Mouse (Mus musculus) adrenal gland, postnatal 10 days (tissue): ENCODE data around the gene Mier2. TPM values are rescaled to one million over a fixed set of nuclear protein-coding genes. Genes with fewer than 3 reads are reported as not detected.

Experiments used
- DNase-seq: peaks from one replicate; pipeline ENCODE4 v3.0.0; 2021; ENCODE audit warnings: mixed read lengths
- total RNA-seq, 2 experiments: library from RNA; stranded (reverse); gene quantifications; 2 replicates each; pipeline ENCODE4 v1.2.3; 2021

Gene Mier2
- total RNA-seq, 2 experiments from 2014 or later, result 27.3 to 31.8 TPM

DNA sequence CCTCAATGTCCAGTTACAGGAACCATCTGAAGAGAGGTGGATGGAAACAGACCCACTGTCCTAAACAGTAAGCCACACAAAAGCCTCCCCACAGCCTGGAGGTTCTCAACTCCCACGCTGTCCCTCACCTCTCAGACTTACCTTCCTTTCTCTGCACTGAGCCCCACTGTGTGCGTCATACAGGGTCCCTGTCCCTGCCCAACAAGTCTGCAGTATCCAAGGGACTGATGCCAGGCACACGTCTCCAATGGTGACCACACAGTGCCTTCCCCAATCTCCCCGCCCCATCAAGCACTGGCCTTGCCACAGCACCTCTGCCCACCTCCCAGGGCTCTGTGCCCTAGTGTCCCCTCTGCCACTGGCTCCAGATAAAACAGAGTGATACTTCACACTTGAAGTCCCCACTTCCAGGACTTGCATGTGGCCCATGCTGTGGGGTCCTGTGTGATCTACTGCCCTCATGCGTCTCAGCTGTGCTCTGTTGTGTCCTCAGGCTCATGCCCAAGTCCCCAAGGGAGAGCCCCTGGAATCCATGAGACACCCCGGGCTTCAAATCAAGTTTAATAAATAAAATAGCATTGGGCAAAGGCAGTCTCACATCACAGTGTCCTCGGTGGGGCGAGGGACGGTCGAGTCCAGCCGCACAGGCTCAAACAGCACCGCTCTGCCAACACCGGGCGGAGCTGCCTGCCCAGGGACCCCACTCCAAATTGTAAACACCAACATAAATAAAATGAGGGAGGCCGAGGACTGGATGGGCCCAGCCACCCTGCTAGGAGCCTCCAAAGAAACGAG, 15.1 kb downstream of the Mier2 start:
- no peak for DNase-seq

DNA sequence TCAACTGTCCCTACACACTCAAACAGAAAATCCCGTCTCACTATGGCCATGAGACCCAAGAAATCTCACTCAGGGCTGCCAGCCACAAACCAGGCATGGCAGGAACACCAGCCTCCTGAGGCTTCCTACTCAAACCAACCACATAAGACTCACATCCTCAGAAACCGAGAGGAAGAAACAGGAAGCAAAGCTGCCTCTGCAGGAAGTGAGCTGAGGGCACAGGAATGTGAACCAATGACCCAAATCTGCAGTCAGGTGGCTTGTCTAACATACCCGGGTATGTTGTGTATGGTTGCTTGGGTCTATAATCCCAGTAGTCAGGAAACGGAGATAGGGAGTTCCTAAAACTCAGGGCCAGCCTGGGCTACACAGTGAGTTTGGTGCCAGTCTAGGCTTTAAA, 16.1 kb downstream of the Mier2 start:
- no peak for DNase-seq

DNA sequence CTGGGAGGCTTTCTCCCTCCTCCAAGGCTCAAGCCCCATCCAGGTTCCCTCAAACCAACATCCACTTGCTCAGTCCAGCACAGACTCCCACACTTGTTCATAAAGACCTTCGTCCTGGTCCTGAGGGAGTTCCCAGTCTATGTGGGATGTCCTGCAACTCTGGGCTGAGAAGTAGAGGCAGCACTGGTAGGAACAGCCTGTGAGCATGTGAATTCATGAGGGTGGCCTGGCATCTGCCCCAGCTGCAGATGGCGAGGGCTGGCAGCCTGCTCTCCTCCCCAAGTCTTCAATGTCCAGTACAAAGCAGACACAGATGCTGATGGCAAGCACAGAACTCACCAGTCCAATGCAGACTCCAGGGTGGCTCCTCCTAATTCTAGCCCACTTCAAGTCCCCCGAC, 16.7 kb downstream of the Mier2 start:
- no peak for DNase-seq

DNA sequence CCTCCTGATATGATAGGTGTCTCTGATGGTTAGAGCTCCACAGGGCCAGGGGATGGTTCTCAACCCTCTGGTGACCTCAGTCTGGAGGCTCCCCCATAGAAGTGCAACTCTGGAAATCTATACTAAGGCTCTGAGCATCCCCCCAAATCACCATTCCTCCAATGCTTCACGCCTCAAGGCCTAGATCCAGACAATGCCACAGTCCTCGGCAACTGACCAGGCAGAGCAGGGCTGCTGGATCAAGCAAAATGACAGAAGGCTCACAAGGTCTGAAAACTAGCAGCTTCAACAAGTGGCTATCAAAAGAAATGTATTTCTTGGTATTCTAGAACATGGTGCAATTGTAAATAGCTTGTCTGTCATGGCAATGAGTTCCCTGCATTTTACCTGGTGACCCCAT, 17.2 kb downstream of the Mier2 start:
- DNase-seq, result no peak

DNA sequence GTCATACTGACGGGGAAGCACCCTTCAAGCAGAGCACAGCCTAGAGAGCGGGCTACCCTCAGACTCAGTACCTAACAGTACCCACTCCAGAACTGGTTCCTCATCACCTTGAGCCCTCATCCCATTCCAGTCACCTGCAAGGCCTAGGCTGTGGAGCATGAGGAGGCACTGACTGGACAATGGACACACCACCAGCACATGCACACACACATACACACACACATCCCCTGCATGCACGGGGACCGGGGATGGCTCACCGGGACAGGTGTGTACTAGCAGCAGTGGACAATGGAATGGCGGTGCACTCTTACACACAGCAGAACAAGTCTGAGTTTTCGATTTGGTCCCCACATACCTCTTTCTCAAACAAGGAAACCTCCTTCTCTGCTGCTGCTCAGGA, 17.7 kb downstream of the Mier2 start:
- no peak for DNase-seq

DNA sequence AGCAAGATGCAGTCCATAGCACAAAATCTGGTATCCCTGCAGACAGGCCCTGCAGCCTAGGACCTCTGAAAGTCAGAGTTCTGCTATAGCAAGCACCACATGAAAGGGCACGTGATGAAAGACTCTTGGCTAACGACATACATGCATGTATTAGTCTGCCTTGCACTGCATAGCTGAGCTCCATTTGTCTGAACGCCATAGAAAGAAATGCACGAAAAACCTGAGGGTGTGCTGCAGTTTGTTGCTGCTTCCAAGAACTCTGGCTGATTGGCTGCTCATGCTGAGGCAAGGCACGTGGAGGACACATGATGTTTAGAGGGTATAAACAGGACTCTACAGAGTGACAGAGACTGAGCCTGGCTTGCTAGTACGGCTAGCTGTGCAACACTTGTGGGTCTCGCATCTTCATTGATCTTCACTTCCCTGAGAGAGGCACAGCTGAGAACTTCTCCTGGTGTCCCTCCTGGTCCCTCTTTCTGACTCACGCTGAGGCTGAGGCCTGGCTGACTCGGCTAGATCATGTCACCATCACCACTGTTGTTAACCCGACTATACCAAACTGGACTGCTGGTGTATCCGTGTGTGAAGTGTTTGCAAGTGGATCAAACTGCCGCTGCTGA, 18.4 kb downstream of the Mier2 start:
- no peak for DNase-seq

DNA sequence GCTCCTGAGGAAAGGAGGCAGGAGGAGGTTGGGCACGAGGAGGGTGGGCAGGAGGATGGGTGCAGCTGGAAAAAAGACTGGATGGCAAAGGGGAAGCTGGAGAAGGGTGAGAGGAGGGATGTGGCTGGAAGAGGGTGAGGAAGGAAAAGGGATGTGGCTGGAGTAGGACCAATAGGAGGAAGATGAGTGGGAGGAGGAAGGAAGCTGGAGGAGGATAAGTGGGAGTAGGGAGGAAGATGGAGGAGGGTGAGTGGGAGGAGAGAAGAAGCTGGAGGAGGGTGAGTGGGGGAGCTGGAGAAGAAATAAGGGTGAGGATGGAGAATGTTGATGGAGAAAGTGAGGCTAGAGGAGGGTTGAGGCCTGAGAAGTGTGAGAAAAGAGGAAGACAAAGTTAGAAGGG, 19.6 kb downstream of the Mier2 start:
- DNase-seq, result no peak

DNA sequence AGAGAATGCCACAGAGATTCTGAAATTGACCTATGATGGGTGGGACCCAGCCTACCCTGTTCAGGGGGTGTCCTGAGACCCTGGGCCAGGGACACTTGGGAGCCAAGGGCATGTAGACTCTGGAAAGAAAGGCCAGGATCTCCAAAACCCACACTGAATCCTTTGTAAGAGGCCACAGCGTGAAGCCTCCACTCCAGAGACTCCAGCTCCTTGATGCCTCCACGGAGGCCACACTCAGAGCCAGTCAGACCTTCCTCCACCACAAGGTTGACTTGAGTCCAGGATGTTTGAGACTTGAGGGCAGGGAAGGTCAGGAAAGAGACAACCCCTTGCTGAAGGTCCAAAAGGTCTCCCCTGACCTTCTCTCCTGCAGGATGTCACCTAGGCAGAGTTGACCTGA, 20.6 kb downstream of the Mier2 start:
- DNase-seq, result no peak

DNA sequence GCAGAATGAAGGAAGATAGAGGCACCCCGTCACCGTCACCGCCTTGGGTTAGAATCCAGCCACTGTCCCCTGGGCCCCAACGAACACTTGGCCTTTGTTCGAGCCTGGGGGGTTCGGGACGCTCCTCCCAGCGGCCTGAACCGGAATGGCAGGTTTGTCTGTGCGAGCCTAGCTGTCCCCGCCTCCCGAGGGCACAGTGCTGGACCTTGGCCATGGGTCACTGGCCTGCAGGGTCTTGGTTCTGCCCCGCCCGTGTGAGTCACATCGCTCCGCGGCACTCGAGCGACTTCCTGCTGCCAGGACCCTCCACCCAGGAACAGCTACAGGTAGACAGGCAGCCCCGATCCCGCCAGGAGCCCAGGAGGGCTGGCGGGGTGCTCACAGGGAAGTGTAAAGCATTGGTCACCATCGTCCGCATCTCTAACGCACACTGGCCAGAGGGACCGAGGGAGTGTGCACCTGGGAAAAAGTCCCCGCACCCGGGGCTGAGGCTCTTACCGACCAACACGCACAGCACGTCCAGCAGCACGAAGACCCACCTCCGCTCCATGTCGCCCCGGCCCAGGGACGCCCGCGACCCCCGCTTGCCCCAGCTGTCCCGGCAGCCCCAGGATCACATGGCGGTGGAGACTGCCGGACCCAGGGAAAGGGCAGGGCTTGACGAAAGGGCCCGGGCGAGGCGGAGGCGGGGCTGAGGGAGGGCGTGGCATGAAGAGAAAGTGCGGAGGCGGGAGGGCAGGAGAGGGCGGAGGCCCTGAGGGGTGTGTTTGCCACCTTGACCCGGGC, 21.7 kb downstream of the Mier2 start, which contains the start of gene Plpp2:
Gene Plpp2, minus strand, starts transcription at position 671 of the 786 bp plus-strand sequence.
- DNase-seq, result peak; percentile 88

DNA sequence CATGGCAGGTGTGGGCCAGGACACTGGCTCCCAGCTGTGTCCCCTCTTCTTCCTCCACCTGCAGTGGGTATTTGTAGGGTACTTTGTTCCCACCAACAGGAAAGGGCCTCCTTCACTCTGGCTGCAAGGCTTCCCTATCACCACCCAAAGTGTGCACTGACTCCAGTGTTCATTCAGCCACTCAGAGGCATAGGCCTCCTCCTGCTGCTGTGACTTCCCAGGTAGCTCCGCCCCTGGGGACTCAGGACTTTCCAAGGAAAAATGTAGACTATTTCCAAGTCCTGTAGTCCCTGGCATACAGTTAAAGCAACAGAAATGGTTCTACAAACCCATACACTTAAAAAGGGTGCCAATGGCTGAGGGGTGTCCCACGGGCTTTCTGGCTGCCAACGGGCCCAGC, 22.3 kb downstream of the Mier2 start:
- DNase-seq, result no peak

DNA sequence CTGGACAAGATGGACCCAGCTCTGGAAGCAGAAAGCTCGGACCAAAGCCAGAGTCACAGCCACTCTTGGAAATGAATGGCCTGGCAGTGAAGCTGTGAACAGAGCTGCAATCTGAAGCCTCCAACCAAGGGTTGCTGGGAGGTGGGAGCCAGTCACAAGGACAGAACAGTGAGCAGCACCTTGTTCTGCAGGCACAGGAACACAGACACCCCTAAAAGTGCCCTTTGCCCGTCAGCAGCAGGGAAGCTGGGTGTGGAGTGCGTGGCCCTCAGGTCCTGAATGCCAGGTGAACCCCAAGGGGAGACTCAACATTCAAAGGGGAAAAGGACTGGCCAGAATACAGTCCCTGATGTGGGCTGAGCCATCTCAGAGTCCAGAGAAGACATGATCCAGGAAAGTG, 23.4 kb downstream of the Mier2 start:
- DNase-seq, result no peak

DNA sequence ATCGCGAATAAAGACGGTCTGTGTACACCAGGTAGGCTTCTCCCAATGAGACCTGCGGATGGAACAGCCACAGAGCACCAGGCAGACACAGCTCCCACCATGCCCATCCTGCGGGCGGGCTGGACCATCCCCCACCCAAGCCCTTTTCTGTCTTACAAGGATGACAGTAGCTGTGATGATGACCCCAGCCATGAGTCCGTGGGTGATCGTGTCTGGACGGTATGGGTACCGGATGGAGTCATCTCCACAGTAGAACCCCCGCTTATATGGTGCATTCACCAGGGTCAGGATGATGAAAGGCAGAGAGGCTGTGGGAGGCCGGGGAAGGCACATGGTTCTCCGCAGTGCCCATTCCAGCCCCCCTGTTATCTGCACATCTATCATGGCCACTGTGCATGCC, 24.3 kb downstream of the Mier2 start:
- no peak for DNase-seq

DNA sequence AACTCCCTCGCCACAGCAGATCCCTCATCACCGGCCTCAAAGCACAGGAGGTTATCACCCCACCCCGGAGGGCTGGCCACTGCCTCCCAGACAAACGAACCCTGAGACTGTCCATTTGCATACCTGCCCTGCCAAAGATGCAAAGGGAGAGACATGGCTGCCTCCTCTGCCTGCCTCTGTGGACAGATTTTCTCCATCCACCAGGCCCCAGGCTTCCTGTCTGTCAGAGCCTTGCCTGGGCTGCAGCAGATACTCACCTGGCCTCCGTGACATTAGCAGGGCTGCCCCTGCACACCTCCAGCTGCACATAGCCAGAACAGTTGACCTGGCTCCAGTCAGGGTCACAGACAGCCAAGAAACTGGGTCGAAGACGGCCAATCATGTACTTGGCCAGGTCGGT, 24.8 kb downstream of the Mier2 start:
- no peak for DNase-seq

DNA sequence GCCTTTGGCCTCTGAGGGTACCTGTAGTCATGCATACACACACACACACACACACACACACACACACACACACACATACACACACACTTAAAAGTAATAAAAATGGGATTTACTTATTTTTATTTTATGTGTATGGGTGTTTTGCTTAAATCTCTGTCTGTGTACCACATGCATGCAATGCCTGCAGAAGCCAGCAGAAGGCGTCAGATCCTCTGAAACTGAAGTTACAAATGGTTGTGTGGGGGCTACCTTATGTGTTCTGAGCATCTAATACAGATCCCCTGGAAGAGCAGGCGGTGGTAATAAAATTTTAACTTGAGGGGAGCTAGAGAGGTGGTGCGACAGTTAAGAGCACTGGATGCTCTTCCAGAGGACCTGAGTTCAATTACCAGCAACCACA, 26.9 kb downstream of the Mier2 start:
- peak; percentile 3 for DNase-seq

DNA sequence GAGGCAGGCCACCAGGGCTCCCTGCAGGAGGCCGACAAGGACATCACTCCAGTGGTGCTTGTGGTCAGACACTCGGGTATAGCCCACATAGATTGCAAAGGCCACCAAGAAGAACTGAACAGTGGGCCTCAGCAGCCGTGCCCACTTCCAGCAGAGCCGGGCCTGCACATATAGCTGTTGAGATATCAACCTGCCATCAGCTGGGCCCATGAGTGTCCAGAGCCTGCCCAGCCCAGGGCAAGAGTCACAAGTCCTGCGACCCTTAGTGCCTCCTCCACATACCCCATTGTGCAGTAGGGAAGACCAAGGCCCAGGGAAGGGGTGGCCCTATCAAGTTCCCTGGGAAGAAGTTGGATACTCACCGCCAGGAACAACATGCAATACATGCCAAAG, 27.6 kb downstream of the Mier2 start:
- DNase-seq, result no peak

DNA sequence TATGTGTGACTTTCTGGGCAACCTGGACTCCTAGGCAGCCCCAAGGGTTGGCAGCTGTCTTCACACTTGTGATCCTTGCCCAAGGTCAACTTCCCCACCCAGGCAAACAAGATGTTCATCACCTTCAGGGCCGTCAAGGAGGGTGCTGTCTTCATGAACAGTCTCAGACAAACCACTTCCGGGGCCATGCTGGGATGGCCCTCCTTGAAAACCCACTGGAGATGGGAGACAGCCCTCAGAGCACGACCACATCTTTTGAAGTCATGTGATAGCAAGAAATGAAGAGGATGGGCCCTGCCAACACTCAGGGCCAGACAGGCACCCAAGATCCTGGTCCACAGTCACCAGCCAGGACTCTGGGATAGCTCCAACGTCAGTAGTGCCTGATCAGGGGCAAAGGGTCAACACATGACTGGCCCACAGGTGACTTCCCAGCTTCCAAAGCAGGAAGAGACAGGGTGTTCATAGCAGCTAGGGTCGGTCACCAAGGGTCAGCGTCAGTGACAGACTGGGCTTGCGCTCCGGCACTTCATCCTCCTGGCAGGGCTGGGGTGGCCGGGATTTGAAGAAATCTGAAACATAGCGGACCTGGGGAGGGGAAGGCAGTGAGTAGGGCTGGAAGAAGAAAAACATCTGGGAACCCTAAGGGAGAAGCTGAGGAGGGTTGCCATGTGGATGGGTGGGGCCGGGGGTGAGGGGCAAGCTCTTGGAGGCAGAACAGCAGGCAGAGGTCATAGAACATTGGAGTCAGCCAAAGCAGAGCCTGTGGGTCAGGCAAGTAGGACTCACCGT, 28.1 kb downstream of the Mier2 start:
- DNase-seq, result no peak

DNA sequence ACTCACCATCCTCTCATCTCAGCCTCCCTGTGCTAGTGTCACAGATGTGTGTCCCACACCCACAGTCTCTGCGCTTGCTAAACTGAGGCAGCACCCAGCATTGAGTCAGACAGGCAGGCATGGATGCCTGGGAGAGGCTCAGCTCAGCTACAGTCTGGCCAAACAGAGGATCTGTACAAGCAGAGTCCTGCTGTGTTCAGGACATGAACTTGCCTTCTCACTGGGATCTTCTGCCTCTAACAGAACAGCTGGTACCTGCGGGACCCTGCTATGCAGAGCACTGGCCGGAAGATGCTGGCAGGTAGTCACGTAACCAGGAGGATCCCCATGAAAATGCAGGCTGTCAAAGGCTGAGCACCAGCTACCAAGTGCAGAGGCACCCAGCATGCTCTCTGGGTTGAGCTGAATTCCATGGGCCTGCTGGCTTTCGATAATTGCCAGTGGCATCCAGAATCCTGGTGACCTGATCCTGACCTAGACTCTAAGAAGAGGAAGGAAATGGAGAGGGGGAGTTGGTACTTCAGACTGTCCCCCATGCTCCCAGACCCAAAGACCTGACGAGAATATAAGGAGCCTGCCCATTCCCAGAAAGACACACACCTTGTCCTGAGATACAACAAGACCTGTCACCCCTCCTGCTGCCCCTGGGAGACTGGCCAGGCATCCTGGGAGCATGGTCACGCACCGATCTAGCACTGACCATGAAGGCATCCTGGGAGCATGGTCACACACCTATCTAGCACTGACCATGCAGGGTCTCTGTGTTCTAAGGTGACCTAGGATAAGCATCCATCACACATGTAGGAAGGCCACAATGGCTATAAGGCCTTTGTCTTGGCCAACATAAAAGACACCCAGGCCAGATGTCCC, 29.3 kb downstream of the Mier2 start:
- DNase-seq, result no peak

DNA sequence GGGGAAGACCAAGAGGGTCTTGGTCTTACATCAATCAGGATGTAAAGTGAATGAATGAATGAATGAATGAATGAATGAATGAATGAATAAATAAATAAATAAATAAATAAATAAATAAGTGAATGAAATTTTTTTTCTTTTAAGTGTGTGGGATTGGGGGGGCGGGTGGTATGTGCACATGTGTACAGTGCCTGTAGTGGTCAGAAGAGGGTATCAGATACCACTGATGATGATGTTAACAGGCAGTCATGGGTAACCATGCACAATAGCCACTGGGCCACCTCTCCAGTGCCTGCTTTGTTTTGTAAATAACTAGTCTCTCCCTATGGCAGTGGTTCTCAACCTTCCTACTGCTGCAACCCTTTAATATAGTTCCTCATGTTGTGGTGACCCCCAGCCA, 30.6 kb downstream of the Mier2 start:
- no peak for DNase-seq

DNA sequence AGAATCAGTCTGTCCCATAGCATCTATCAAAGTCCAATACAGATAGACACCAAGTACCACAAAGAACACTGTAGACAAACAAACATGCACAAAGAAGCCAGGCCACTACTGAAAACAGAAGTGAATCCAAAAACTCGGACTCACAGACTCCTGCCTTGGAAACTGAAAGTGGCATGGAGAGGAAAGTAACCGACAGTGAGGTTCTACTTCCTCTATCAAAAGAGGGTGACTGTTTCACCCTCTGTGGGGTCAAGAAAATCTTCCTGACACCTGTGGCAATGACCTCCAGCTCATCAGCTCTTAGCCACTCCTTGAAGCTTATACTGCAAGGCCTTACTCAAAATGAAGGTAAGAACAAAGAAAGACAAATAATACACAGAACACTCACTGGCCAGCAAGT, 48.3 kb downstream of the Mier2 start:
- no peak for DNase-seq

DNA sequence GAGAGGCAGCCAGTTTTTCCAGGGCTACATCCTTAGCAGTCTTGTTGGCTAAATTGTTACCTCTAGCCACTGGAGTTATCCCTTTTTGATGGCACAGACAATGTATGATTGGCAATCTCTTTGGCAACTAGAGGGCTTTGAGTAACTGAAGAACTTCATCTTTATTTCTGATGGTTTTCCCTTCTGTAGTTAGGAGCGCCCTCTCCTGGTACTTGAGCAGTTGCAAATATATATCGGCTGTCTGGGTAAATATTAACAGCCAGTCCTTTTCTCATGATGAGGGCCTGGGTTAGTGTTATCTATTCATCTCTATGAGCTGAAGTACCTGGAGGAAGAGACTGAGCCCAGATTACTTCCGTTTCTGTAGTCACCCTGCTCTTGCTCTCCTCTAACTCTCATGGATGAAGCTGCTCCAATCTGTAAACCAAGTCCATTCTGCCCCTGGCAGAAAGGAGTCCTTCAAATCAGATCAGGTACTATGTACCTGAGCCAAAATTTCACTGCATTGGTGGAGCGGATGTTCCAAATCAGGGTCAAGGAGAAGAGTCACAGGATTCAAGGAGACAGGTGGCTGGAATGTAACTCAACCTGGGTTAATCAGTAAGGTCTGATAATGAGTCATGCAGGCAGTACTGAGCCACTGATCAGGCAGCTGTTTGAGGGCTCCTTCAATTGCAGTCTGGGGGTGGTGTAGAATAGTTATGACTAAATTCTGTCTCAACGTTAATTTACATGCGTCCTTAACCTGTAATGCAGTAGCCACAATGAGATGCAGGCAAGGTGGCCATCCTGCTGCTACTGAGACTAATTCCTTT, 52.0 kb downstream of the Mier2 start:
- DNase-seq, result peak; percentile 7
